Mouse (Mus musculus) heart, adult 11 months (tissue): ENCODE results near the gene Pigb.

Experiments used
- DNase-seq: peaks from one replicate; pipeline ENCODE4 v3.0.0; 2022

Gene Pigb

GRCm38 (mm10) chr9:72988706-72989105 lies 51.5 kb downstream of the Pigb start:
- DNase-seq: no peak

DNA sequence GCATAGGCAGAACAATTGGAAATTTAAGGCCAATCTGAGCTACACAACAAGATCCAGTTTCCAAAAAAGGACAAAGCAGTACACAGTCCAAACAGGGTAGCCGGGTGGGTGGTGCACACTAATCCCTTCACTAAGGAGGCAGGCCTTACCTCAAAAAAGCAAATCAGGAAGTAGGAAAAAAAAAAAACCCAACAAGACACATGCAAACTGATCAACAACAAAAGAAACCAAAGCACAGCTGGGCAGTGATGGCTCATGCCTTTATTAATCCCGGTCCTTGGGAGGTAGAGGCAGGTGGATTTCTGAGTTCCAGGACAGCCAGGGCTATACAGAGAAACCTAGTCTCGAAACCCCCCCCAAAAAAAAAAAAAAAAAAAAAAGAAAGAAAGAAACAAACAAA lies 52.5 kb downstream of the Pigb start:
- DNase-seq: no peak

DNA sequence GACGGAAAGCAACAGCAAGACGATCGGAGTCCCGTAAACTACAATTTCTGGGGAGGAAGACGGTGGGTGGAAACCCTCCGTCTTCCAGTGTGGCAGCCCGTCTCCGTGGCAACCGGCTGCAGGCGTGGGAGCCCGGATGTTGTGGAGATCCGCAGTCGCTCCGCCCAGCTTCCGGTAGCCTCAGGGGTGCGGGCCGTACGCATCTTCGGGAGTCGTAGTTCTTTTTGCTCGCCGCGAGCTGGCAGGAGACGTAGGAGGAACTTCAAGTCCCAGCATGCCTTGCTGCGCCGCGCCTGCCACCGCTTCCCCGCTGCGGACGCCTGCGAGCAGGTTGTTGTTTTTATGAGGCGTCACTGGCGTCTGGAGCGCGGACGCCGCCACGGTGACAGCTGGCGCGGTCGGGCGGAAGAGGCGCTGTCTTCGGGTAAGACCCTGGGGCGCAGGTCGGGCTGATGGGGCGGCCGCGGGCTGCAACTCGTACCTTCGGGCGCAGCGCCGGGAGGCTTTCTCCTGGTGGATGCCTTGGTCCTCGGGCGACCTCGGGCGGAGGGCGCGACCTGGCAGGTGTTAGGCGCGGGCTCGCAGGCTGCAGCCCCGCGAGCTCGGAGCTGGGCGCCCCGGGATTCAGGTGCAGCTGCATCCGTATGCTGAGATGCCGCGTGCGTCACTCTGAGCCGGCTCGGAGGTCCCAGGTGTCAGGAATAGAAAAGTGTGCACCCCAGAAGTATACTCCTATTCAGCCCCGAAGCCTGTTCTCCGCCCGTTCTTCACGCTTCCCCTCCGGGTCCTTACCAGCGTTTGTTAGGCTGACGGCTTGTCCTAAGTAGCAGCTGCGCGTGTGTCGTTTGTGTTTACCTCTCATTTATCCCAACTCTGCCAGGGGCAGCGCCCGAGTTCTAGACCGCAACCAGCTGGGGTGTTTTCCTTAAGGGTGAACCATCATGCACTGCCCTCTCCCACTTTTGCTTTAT lies 54.6 kb downstream of the Pigb start, which contains the start of the genes Ccpg1os and Ccpg1:
TSS of gene Ccpg1os (minus strand) at position 133 of the 971 bp plus-strand sequence.
TSS of gene Ccpg1 (plus strand) at position 180 of the 971 bp plus-strand sequence.
- peak; percentile 100 for DNase-seq

GRCm38 (mm10) chr9:72983066-72983465 lies 57.1 kb downstream of the Pigb start:
- no peak for DNase-seq

DNA sequence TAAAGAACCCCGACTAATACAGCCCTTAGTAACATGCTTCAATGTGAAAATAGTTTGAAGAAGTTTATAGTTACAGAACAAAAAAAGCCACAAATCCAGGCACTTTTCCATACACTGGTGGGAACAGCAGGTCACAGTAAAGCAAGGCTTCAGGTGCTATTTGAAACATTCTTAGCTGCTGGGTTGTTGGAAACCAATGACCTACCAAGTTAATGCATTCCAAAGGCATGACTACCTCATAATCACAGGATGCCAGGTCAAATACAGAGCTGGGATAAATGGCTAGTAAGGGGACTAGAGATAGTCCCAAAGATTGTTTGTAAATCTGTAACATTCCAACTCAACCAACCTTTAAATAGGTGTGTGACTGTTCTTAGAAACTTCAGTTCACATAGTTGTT lies 64.9 kb downstream of the Pigb start:
- DNase-seq: no peak

- DNase-seq: no peak
Measured at GRCm38 (mm10) chr9:72974734-72975133, 65.4 kb downstream of the Pigb start.

DNA sequence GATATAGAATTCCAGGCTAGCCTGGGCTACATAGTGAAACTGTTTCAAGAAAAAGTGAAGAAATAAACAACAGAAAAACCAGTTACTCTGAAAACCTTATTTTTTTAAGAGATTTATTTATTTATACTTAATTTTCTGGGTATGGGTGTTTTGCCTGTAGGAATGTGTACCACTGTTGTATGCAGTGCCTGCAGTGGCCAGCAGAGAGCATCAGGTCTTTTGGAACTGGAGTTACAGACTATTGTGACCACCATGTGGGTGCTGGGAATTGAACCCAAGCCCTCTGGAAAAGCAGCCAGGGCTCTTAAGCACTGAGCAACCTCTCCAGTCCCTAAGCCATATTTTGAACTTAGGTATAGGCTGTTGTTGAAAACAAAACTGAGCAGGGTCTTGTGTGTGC lies 67.2 kb downstream of the Pigb start:
- DNase-seq: no peak

- DNase-seq: peak; percentile 74
Measured at GRCm38 (mm10) chr9:72972435-72972834, 67.7 kb downstream of the Pigb start.

DNA sequence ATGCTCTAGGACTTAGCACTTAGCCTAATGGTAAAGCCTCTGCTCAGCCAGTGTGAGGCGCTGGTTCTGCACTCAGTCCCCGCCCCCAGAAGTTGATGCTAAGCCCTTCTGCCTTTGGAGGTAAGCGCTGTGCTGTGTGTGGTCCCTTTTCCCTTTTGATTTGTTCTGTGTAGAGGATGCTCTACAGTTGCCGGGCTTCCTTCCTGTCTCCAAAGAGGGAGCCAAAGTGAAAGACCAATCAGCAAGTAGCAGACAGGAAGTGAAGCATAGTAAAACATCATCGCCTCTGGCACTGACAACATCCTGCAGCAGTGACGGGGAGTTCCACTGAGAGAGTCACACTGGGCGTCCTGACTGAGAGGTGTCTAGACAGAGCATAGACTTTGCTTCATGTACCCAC lies 70.3 kb downstream of the Pigb start:
- DNase-seq: peak; percentile 96

DNA sequence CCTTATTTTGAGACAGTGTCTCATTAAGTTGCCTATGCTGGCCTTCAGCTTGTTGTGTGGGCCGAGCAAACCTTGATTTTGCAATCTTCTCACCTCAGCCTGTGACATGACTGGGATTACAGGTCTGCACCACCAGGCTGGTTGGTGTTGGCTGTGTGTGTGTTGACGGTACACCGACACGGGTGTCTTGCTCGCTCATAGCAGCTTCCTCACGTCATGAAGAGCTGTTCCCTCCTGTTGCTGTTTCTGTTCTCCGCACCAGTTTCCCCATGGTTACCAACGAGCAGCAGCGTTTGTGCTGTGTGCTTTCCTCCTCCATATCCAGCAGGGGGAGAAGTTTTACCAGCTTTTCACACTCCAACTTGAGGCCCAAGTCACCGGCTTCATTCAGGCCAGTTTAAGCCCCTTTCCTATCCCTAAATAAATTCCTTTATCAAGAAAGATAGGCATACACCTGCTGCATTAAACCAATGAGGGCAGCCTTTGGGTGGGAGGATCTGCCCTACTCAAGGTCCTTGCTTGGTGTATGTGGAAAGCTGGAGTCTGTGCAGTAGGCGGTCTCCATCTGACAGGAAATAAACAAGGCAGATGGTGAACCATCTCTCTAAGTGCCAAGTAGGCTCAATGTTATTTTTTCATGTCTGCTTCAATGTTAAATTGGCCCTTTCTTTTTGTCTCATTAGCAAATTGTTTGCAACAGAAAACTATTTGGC lies 71.7 kb downstream of the Pigb start:
- peak; percentile 93 for DNase-seq

GRCm38 (mm10) chr9:72961959-72962358 lies 78.2 kb downstream of the Pigb start:
- peak; percentile 50 for DNase-seq

GRCm38 (mm10) chr9:72961346-72961745 lies 78.8 kb downstream of the Pigb start:
- DNase-seq: peak; percentile 78

DNA sequence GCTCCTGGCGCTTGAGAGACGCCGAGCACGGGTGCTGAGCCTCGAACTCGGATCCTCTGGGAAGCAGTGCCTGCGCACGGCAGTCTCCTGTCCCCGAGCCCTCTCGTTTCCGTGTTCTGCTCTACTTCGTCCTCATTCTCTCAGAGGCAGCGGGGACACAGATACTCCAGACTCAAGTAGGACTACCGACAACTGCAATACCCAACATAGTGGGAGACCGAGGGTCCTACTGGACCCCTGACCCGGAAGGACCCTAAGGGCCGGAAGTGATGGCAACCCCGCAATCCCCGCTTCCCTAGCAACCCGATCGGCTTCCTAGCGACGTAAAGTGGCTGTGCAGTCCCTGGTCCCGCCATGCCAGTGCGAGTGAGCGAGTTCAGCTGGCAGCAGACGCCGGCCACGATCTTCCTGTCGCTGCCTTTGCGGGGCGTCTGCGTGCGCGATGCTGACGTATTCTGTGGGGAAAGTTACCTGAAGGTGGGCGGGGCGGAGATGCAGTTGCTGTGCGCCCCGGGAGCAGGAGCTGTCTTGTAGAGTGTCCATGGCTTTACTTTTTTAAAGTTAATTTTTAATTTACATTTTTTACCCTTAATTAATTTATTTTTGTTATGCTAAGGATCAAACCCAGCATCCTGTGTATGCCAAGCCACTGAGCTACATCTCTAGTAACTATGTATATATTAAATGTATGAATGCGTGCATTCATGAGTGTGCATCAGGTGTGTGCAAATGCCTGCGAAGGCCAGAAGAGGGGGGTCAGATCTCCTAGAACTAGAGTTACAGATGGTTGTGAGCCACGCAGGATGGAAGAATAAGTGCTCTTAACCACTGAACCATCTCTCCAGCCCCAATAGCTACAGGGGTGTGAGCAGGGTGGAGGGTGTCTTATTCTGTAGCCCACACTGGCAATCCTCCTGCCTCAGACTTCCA lies 81.4 kb downstream of the Pigb start, which contains the start of the genes Dyx1c1 and Gm44503:
TSS of gene Dyx1c1 (plus strand) at position 265 of the 930 bp plus-strand sequence.
TSS of gene Gm44503 (plus strand) at position 332 of the 930 bp plus-strand sequence.
- peak; percentile 98 for DNase-seq
